Mouse (Mus musculus) heart, embryonic 10.5 days (tissue): ENCODE measurements around the gene Vmn2r80. TPM values are rescaled to one million over a fixed set of nuclear protein-coding genes. Genes with fewer than 3 reads are reported as not detected.
"Not testable (repeated sequence)": the region's sequence is repeated elsewhere in the genome, so short reads cannot be mapped to it uniquely, and the experiment has no call there.

Experiments
- DNase-seq: peaks from one replicate; pipeline ENCODE4 v3.0.0-alpha.2; 2017; ENCODE audit warnings: low spot score
- H3K27ac ChIP-seq: fragments of 300-500 bp; sonication (generic); 2 replicates; pipeline ENCODE4 v1.5.1; 2016; ENCODE audit warnings: mild to moderate bottlenecking
- H3K27me3 ChIP-seq: fragments of 300-500 bp; sonication (generic); 2 replicates; pipeline ENCODE4 v1.6.1; 2016; ENCODE audit warnings: mild to moderate bottlenecking; ENCODE audit not compliant: poor library complexity, insufficient read depth, severe bottlenecking
- H3K36me3 ChIP-seq: fragments of 300-500 bp; sonication (generic); 2 replicates; pipeline ENCODE4 v1.6.1; 2016; ENCODE audit warnings: mild to moderate bottlenecking, moderate library complexity
- H3K4me1 ChIP-seq: fragments of 300-500 bp; sonication (generic); 2 replicates; pipeline ENCODE4 v1.6.1; 2016; ENCODE audit warnings: mild to moderate bottlenecking
- H3K4me3 ChIP-seq: fragments of 300-500 bp; sonication (generic); 2 replicates; pipeline ENCODE4 v1.5.1; 2016; ENCODE audit warnings: mild to moderate bottlenecking, moderate library complexity
- H3K9me3 ChIP-seq: fragments of 300-500 bp; sonication (generic); 2 replicates; pipeline ENCODE4 v1.6.1; 2016; ENCODE audit warnings: mild to moderate bottlenecking, moderate library complexity
- WGBS: fragments of 180-500 bp; shearing (Covaris S2); methylation state at CpG from one replicate; pipeline ENCODE4 v1.1.7; 2016; 5-methylcytosine and 5-hydroxymethylcytosine counted together
- polyA plus RNA-seq: library from polyadenylated mRNA; unstranded; fragments of >200 nt; fragmentation: Nextera tagmentation; extraction: Ambion mirVana; gene quantifications from 2 replicates; pipeline ENCODE4 v1.2.1, GENCODE M21; 2016

Vmn2r80 gene
- not detected in 2 replicates for polyA plus RNA-seq

DNA sequence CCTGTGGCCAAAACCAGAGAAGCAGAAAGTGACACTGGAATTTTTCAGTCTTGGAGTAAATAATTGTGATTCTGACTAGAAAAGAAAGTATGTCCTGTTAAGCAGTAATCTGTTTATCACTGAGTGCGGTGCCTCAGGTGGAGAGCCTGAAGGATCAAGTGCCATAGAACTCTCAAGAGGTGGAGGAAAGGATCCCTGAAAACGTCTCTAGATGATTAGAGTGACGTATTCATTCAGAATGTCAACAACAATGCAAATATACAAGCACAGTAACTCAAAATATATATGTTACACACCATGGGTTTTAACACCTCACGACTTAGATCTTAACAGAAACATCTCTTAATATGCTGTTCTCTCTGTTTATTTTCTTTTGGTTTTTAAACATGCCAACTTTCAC, at the start of gene Vmn2r80:
Vmn2r80 (plus strand) TSS at position 301 of the 400 bp plus-strand sequence.
- not testable (repeated sequence) for H3K9me3 ChIP-seq, H3K27ac ChIP-seq, H3K4me1 ChIP-seq, H3K27me3 ChIP-seq, H3K36me3 ChIP-seq, H3K4me3 ChIP-seq, DNase-seq
- 64% methylated on average over 4 of the region's 4 CpGs for WGBS

DNA sequence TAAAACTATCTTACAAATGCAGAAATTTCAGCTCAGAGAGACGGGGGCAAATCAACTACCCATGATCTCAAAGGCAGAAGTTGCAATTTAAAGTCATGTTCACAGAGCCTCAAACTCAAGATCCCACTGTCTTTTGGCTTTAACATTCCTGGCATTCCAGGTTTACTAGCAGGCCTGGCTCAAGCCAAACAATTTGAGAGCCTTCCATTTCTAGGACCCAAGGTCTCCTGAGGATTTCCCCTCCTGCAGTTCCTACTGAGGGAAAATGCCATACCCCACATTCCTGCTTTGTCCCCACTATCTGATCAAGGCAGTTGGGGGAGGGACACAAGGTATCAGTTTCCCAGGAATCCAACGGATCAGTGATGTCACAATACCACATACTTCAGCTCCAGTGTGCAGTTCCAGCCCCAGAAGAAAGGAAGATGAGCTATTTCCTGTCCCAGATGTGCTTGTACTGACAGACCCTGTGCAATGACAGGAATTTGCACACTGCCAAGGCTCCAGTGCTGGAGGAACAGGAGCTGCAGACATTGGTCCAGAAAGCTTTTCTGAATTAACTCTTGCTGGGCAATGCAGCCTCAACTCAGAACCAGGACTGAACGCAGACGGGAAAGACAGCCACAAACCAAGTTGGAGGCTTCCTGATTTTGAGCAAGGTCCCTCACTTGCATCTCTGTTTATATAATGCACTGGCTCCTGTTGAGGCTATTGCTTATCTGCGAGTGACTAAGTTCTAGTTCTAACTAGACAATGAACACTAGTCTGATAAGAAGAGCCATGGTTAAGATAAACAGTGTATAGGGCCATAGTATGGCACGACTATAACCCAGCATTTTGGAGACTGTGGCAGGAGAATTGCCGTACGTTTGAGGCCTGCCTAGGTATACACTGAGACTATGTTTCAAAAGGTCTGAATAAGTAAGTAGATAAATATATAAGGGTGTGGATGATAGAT, 42.0 kb upstream of the Vmn2r80 start:
- 31% methylated on average over 8 of the region's 8 CpGs for WGBS
- peak; percentile 80 for DNase-seq
- peak overlapping the region; percentile 71 for H3K27ac ChIP-seq
- no peaks in the 10 kb centered on the region for H3K36me3 ChIP-seq
- H3K4me3 ChIP-seq = no peak overlapping the region
- H3K27me3 ChIP-seq = no peaks in the 10 kb centered on the region
- H3K9me3 ChIP-seq = no peaks in the 10 kb centered on the region
- peaks cover 16% of the 10 kb centered on the region for H3K4me1 ChIP-seq

DNA sequence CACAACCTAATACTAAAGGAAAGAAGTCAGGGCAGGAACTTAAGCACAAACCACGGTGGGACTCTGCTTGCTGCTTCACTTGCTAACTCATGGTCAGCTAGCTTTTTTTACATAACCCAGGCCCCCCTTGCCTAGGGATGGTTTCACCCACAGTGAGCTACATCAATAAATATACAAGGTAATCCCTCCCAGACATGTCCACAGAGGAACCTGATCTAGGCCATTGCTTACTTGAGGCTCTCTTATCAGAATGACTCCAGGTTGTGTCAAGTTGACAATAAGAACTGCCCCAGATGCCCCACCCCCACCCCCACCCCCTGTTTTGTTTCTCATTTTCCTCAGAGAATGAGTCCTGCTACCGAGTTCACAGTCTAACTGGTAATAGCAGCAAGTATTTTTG, 41.0 kb upstream of the Vmn2r80 start:
- H3K9me3 ChIP-seq = no peaks in the 10 kb centered on the region
- WGBS = 61% methylated on average over 2 of the region's 2 CpGs
- H3K4me3 ChIP-seq = no peak overlapping the region
- H3K36me3 ChIP-seq = no peaks in the 10 kb centered on the region
- no peaks in the 10 kb centered on the region for H3K27me3 ChIP-seq
- no peak overlapping the region for H3K27ac ChIP-seq
- peaks cover 16% of the 10 kb centered on the region for H3K4me1 ChIP-seq
- DNase-seq = no peak

DNA sequence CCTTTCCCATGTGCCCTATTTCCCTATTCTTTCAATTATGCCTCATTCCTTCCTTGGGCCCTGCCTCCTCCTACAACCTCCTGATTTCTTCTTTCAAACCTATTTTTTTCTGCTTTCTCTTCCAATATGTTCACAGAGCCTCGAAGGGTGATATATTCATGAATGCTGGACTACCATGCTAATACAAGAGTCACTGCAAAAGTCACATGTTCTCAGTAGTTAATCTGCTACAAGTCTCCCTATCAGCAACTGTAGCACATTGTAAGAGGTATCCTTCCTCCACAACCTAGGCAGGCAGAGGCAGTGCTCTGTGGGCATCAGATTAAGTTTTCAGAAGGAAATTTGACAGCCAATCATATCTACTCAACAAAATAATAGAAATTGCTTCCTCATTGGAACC, 39.4 kb upstream of the Vmn2r80 start:
- Histone ChIP-seq H3K9me3 (no peaks in the 10 kb centered on the region), H3K27me3 (no peaks in the 10 kb centered on the region), H3K36me3 (no peaks in the 10 kb centered on the region), H3K4me3 (no peak overlapping the region), H3K27ac (no peak overlapping the region), H3K4me1 (peaks cover 16% of the 10 kb centered on the region)
- WGBS = 80% methylated on average over 1 of the region's 1 CpGs
- no peak for DNase-seq

DNA sequence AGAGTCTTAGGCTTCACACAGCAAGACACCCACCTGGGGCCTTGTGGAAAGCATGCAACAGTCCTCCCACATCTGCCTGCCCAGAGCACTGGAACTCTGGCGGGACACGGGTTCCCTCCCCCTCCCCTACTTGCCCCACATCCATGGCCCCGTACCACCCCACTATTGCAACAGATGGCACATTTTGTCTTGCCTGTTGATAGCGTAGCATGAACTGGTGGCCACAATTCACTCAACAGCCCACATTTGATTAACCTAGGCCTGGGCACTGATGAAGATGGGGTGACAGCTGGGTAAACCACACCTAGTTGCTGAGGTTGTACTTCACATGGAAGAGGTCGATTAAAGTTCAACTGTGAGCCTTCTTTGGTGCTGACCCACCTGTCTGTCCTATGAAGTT, 38.1 kb upstream of the Vmn2r80 start:
- H3K4me3 ChIP-seq = no peak overlapping the region
- no peaks in the 10 kb centered on the region for H3K9me3 ChIP-seq
- H3K4me1 ChIP-seq = peaks cover 16% of the 10 kb centered on the region
- no peaks in the 10 kb centered on the region for H3K27me3 ChIP-seq
- H3K36me3 ChIP-seq = no peaks in the 10 kb centered on the region
- DNase-seq = no peak
- H3K27ac ChIP-seq = no peak overlapping the region
- 81% methylated on average over 5 of the region's 5 CpGs for WGBS

DNA sequence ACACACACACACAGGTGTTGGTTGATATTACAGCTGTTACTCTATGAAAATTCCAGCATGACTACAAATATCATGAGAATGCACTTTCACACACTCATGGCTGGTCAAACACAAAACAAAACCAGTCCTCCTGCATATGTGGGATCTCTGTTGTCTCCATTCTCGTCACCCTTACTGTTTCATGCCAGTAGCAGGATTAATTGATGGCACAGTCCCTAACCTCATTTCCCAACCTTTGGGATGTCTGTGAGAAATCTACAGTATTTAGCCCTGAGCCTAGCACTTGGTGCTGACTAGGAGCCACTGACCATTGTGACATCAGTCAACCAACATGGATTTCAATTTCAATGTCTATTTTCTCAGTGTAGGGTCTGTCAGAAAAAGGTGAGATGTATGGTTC, 33.5 kb upstream of the Vmn2r80 start:
- 69% methylated on average over 1 of the region's 1 CpGs for WGBS
- Histone ChIP-seq H3K4me1 (peaks cover 5% of the 10 kb centered on the region), H3K27me3 (no peaks in the 10 kb centered on the region), H3K36me3 (no peaks in the 10 kb centered on the region), H3K9me3 (no peaks in the 10 kb centered on the region), H3K27ac (no peak overlapping the region), H3K4me3 (no peak overlapping the region)
- DNase-seq = no peak

DNA sequence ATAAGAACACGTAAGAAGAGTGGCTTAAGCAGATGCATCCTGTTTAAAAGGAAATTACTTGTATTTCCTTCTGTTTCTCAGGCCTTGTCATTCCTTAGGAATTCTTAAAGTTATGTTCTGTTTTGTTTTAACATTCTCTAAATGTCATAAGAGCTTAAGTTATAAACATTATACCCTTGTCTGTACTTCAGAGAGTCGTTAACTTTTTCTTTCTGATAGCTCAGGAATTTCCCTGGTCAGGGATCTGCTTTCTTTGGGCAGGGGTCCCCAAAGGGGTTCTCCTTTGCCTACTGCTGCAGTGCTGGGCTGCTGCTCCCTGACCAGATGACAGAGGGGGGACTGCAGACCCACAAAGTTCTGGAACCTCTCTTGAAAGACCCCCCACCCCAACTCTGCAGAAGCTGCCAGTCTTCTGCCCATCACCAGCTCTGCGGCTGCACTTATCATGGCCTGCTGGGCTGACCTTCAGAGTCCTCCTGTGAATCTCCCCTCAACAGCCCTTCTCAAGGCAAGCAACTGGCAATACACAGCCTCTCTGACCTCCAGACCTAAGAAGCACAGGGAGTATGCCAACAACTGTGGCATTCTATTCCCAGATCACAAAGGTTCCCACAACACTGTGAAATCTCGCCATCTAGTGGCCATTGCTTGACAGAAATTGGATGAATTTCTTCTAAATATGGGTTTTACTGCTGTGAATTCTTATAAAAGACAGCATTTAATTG, 32.3 kb upstream of the Vmn2r80 start:
- WGBS = 27% methylated on average over 4 of the region's 4 CpGs
- peak overlapping the region; percentile 52; the same call in 1 of the 2 replicates for H3K27ac ChIP-seq
- no peaks in the 10 kb centered on the region for H3K36me3 ChIP-seq
- no peak overlapping the region for H3K4me3 ChIP-seq
- peaks cover 5% of the 10 kb centered on the region for H3K4me1 ChIP-seq
- no peaks in the 10 kb centered on the region for H3K27me3 ChIP-seq
- no peak for DNase-seq
- no peaks in the 10 kb centered on the region for H3K9me3 ChIP-seq

DNA sequence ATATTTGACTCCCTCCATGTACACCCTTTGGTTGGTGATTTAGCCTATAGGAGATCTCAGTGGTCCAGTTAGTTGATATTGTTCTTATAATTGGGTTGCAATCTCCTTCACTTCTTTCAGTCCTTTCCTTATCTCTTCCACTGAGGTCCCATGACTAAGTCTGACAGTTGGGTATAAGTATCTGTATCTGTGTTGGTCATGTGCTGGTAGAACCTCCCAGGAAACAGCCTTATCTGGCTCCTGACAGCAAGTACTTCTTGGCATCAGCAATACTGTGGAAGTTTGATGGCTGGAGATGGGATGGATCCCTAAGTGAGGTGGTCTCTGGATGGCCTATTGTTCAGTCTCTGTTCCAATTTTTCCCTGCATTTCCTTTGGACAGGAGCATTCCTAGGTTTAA, 3.0 kb downstream of the Vmn2r80 start:
- H3K4me3 ChIP-seq = no peak overlapping the region
- no peaks in the 10 kb centered on the region for H3K27me3 ChIP-seq
- H3K4me1 ChIP-seq = no peaks in the 10 kb centered on the region
- no peak overlapping the region for H3K27ac ChIP-seq
- H3K36me3 ChIP-seq = no peaks in the 10 kb centered on the region
- DNase-seq = no peak
- H3K9me3 ChIP-seq = no peaks in the 10 kb centered on the region

DNA sequence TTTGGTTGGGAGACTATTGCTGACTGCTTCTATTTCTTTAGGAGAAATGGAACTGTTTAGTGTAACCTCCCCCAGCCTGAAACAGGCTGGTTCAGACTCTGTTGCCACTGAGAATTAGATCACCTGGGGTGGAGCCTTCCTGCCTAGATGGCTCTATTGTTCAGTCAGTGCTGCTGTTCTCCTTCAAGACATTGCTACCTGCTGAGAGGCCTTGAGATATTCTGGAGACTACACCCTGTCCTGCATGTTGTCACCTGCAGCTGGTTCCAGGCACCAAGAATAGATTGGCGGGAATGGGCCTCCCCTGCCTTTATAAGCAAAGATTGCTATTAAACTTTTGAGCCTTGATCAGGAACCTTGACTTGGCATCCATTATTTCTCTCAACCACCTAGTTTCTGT, 51.4 kb downstream of the Vmn2r80 start:
- not testable (repeated sequence) for DNase-seq, H3K36me3 ChIP-seq, H3K27me3 ChIP-seq, H3K9me3 ChIP-seq, H3K27ac ChIP-seq, H3K4me3 ChIP-seq, H3K4me1 ChIP-seq
- WGBS = 55% methylated on average over 1 of the region's 1 CpGs

DNA sequence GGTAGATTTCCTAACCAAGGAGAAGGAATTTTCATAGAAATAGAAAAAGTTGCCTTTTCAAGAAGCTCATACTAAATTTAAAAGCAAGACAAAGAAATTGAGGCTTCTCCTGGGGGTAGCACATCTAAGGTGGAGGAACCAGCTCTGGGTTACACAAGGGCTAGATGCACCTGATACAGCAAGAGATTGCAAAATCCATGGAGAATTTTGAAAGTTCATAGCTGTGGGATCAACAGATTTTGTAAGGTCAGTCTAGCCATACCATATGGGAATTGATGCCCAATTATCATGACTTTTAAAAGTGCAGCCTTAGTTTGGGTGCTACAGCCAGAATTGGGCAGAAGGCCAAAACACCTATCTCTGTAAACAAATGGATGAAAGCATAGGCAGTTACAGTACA, 71.9 kb downstream of the Vmn2r80 start:
- Histone ChIP-seq H3K27me3 (no peaks in the 10 kb centered on the region), H3K36me3 (no peaks in the 10 kb centered on the region), H3K9me3 (no peaks in the 10 kb centered on the region), H3K4me3 (no peak overlapping the region), H3K27ac (no peak overlapping the region), H3K4me1 (no peaks in the 10 kb centered on the region)
- DNase-seq = no peak

DNA sequence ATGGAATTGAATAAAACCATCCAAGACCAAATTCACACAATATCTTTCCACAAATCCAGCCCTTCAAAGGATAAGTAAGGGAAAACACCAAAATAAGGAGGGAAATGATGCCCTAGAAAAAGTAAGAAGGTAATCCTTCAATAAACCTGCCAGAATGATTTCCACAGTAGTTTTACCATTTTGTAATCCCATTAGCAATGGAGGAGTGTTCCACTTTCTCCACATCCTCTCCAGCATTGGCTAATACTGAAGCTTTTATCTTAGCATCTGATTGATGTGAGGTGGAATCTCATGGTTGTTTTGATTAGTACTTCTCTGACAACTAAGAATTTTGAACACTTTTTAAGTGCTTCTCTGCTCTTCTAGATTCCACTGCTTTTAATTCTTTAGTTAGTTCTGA, 73.0 kb downstream of the Vmn2r80 start:
- H3K27me3 ChIP-seq = no peaks in the 10 kb centered on the region
- no peak for DNase-seq

DNA sequence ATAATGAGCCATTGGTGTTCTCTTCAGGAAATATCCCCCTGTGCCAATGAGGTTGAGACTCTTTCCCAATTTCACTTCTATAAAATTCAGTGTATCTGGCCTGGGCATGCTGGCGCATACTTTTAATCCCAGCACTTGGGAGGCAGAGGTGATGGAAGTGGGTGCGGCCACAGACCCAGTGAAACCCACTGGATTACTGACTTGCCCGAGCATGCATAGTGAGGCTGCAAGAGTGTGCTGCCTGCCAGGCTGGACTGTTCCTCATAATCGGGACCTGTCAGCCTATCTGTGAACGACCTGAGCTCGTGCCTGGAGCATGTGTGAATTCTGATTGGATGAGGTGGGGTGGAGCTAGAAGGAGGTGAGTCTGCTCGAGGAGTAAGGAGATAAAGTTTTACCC, 73.6 kb downstream of the Vmn2r80 start:
- 69% methylated on average over 7 of the region's 7 CpGs for WGBS
- Histone ChIP-seq H3K27ac (no peak overlapping the region), H3K36me3 (no peaks in the 10 kb centered on the region), H3K9me3 (no peaks in the 10 kb centered on the region), H3K4me3 (no peak overlapping the region), H3K27me3 (no peaks in the 10 kb centered on the region), H3K4me1 (no peaks in the 10 kb centered on the region)
- DNase-seq = no peak

More for the DNA sequence above, 73.0 kb downstream of the Vmn2r80 start:
- no peak overlapping the region for H3K27ac ChIP-seq
- H3K9me3 ChIP-seq = no peaks in the 10 kb centered on the region
- no peak overlapping the region for H3K4me3 ChIP-seq
- no peaks in the 10 kb centered on the region for H3K4me1 ChIP-seq
- H3K36me3 ChIP-seq = no peaks in the 10 kb centered on the region
